Mouse (Mus musculus) MEL (cell line): ENCODE data around the gene N4bp1. TPM values are rescaled to one million over a fixed set of nuclear protein-coding genes. Genes with fewer than 3 reads are reported as not detected.

ENCODE experiments used
- DNase-seq: peaks from one replicate; pipeline ENCODE4 v3.0.0; 2011; ENCODE audit warnings: low read depth, low spot score
- H3K27ac ChIP-seq: 2 replicates; pipeline ENCODE4 v1.5.1; 2012; ENCODE audit warnings: low read depth, mild to moderate bottlenecking, control low read depth, low read length, moderate library complexity; ENCODE audit not compliant: control insufficient read depth
- H3K27me3 ChIP-seq, 2 experiments: fragments of 150-350 bp in 1 of 2; sonication (generic) in 1 of 2; 2 replicates each; pipeline ENCODE4 v1.6.1; 2012; ENCODE audit warnings: low read length in 2 of 2, mild to moderate bottlenecking in 2 of 2, improper control_type of control experiment in 1 of 2, moderate library complexity in 1 of 2; ENCODE audit not compliant: insufficient read depth in 2 of 2, control insufficient read depth in 1 of 2
- H3K36me3 ChIP-seq, 2 experiments: 2 replicates each; pipeline ENCODE4 v1.6.1; 2012 to 2014; ENCODE audit warnings: low read length in 2 of 2, improper control_type of control experiment in 1 of 2, inconsistent platforms in 1 of 2, mild to moderate bottlenecking in 1 of 2; ENCODE audit not compliant: insufficient read depth in 2 of 2, control insufficient read depth in 1 of 2
- H3K4me1 ChIP-seq, 2 experiments: fragments of 150-350 bp in 1 of 2; sonication (generic) in 1 of 2; 2 replicates each; pipeline ENCODE4 v1.6.1; 2012; ENCODE audit warnings: low read length in 2 of 2, improper control_type of control experiment in 1 of 2, mild to moderate bottlenecking in 1 of 2; ENCODE audit not compliant: insufficient read depth in 2 of 2, control insufficient read depth in 1 of 2
- H3K4me3 ChIP-seq, 2 experiments: fragments of 150-350 bp in 1 of 2; sonication (generic) in 1 of 2; 2 replicates each; pipeline ENCODE4 v1.5.1; 2012; ENCODE audit warnings: low read depth in 2 of 2, low read length in 2 of 2, mild to moderate bottlenecking in 2 of 2, moderate library complexity in 2 of 2, control low read depth in 1 of 2, improper control_type of control experiment in 1 of 2; ENCODE audit not compliant: control insufficient read depth in 1 of 2, insufficient read depth in 1 of 2
- H3K79me2 ChIP-seq: 2 replicates; pipeline ENCODE4 v1.6.1; 2012; ENCODE audit warnings: mild to moderate bottlenecking, low read length, moderate library complexity; ENCODE audit not compliant: control insufficient read depth, poor library complexity, insufficient read depth
- H3K9ac ChIP-seq: 2 replicates; pipeline ENCODE4 v1.6.1; 2012; ENCODE audit warnings: low read depth, mild to moderate bottlenecking, control low read depth, low read length, moderate library complexity; ENCODE audit not compliant: control insufficient read depth, poor library complexity, severe bottlenecking
- H3K9me3 ChIP-seq: fragments of 150-350 bp; sonication (generic); replicated peaks from 2 replicates; pipeline ENCODE4 v1.6.1; 2012; ENCODE audit warnings: mild to moderate bottlenecking, low read length, improper control_type of control experiment, moderate library complexity; ENCODE audit not compliant: insufficient read depth
- CTCF ChIP-seq, 3 experiments: IDR thresholded peaks in 2 of 3; conservative IDR thresholded peaks in 1 of 3; 2 replicates each; pipeline ENCODE4 v1.5.1; 2011 to 2012; ENCODE audit warnings: low read length in 3 of 3, low read depth in 2 of 3, mild to moderate bottlenecking in 2 of 3, improper control_type of control experiment in 1 of 3, inconsistent platforms in 1 of 3, mixed read lengths in 1 of 3, moderate library complexity in 1 of 3; ENCODE audit not compliant: control insufficient read depth in 1 of 3, insufficient read depth in 1 of 3, poor library complexity in 1 of 3, severe bottlenecking in 1 of 3
- EP300 ChIP-seq, 2 experiments: IDR thresholded peaks; 2 replicates each; pipeline ENCODE4 v1.6.1; 2011; ENCODE audit warnings: improper control_type of control experiment in 2 of 2, low read length in 2 of 2, low read depth in 1 of 2, mild to moderate bottlenecking in 1 of 2
- ETS1 ChIP-seq: IDR thresholded peaks from 2 replicates; pipeline ENCODE4 v1.6.1; 2012; ENCODE audit warnings: low read depth, mild to moderate bottlenecking, inconsistent platforms, low read length, improper control_type of control experiment, moderate library complexity
- GATA1 ChIP-seq: IDR thresholded peaks from 2 replicates; pipeline ENCODE4 v1.6.1; 2011; ENCODE audit warnings: low read depth, low read length, improper control_type of control experiment
- JUND ChIP-seq: IDR thresholded peaks from 2 replicates; pipeline ENCODE4 v1.6.1; 2011; ENCODE audit warnings: low read depth, mild to moderate bottlenecking, improper control_type of control experiment, low read length
- MAFK ChIP-seq: IDR thresholded peaks from 2 replicates; pipeline ENCODE4 v1.6.1; 2011; ENCODE audit warnings: low read depth, mild to moderate bottlenecking, low read length, improper control_type of control experiment, borderline replicate concordance
- MAX ChIP-seq: IDR thresholded peaks from 2 replicates; pipeline ENCODE4 v1.6.1; 2011; ENCODE audit warnings: low read length, improper control_type of control experiment
- MYC ChIP-seq: IDR thresholded peaks from 2 replicates; pipeline ENCODE4 v1.6.1; 2011; ENCODE audit warnings: low read depth, mild to moderate bottlenecking, low read length, improper control_type of control experiment, moderate library complexity
- NELFE ChIP-seq: IDR thresholded peaks from 2 replicates; pipeline ENCODE4 v1.6.1; 2011; ENCODE audit warnings: low read depth, low read length, improper control_type of control experiment
- POLR2AphosphoS5 ChIP-seq: IDR thresholded peaks from 2 replicates; pipeline ENCODE4 v1.6.1; 2012; ENCODE audit warnings: low read depth, borderline replicate concordance, mild to moderate bottlenecking, inconsistent platforms, low read length, moderate library complexity, mixed read lengths
- TCF12 ChIP-seq: IDR thresholded peaks from 2 replicates; pipeline ENCODE4 v1.6.1; 2014; ENCODE audit warnings: low read depth, mild to moderate bottlenecking, inconsistent platforms, low read length, improper control_type of control experiment, moderate library complexity
- UBTF ChIP-seq: IDR thresholded peaks from 2 replicates; pipeline ENCODE4 v1.6.1; 2012; ENCODE audit warnings: low read depth, mild to moderate bottlenecking, inconsistent platforms, low read length, improper control_type of control experiment, moderate library complexity, borderline replicate concordance; ENCODE audit not compliant: insufficient read depth
- USF2 ChIP-seq, 2 experiments: IDR thresholded peaks; 2 replicates each; pipeline ENCODE4 v1.6.1; 2011 to 2012; ENCODE audit warnings: improper control_type of control experiment in 2 of 2, low read length in 2 of 2, borderline replicate concordance in 1 of 2, inconsistent platforms in 1 of 2, low read depth in 1 of 2, mild to moderate bottlenecking in 1 of 2; ENCODE audit not compliant: insufficient read depth in 1 of 2
- ZKSCAN1 ChIP-seq: IDR thresholded peaks from 2 replicates; pipeline ENCODE4 v1.6.1; 2012; ENCODE audit warnings: low read depth, mild to moderate bottlenecking, inconsistent platforms, low read length, improper control_type of control experiment, moderate library complexity
- polyA plus RNA-seq, 2 experiments: library from polyadenylated mRNA; stranded (reverse) in 1 of 2; unstranded in 1 of 2; fragments of >175 nt in 1 of 2; fragments of >200 nt in 1 of 2; gene quantifications; 2 replicates each; pipeline versions ENCODE4 v1.2.1 to v1.2.4; 2012; ENCODE audit warnings: low replicate concordance in 2 of 2, low read depth in 1 of 2; ENCODE audit not compliant: insufficient read length in 2 of 2, insufficient read depth in 1 of 2, missing spikeins in 1 of 2
- total RNA-seq: library from RNA; depleted of rRNA; stranded (reverse); fragments of 300-350 nt; gene quantifications from 2 replicates; pipeline ENCODE4 v1.2.3, GENCODE M21; 2012

N4bp1 gene
- total and polyA plus RNA-seq, 3 experiments = 13.4 to 24.0 TPM; not detected in 1

DNA sequence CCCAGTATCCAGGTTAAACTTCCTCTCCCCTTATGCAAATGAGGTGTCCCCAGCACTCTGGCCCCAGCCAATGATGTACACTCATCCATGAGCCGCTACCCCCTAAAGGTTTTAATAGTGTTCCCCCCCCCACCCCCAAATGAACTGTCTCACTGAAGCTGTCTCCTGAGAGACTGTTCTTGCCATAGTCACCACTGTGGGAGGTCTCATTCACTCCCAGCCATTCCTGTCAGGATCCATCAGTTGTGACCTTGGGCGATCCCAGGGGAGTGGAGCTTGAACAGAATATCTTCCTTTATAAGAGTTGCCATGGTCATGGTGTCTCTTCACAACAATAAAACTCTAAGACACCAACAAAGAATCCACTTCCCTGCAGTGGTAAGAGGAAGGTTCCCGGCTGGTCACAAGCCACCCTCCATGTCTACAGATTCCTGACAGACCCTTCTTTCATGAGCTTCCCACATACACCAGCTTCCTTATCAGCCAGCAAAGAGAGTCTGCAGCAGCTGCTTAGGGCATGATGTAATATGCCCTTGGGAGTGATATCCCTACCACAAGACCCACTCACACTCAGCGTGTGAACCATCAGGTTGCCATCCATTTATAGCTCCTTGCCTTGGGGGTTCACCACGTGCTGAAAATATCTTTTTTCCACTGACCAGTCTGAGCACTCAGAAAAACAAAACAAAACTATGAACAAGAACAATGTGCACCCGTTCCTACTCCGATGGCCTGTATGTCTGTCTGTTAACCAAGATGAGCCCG lies 50.4 kb downstream of the N4bp1 start:
- peaks cover 5 to 11% of the 10 kb centered on the region in 2 experiments; a peak in 3 of 4 replicates for H3K4me1 ChIP-seq
- no peak for DNase-seq
- TF ChIP-seq ETS1 (peak; percentile 79), EP300 (IDR thresholded peaks at IDR 0.05; ENCODE audit: low read depth in 1 of 2, low read length in 2 of 2) (no peak), TCF12 (0 out of 2 replicates have a peak, but pooled peaks have one; percentile 12)
- H3K9ac ChIP-seq = no peak overlapping the region
- no peaks in the 10 kb centered on the region for H3K9me3 ChIP-seq
- H3K36me3 ChIP-seq = peaks cover 0 to 4% of the 10 kb centered on the region in 2 experiments; a peak in 2 of 4 replicates
- H3K27ac ChIP-seq = no peak overlapping the region
- no peaks in the 10 kb centered on the region for H3K27me3 ChIP-seq
- no peak overlapping the region for H3K4me3 ChIP-seq
- no peaks in the 10 kb centered on the region for H3K79me2 ChIP-seq

DNA sequence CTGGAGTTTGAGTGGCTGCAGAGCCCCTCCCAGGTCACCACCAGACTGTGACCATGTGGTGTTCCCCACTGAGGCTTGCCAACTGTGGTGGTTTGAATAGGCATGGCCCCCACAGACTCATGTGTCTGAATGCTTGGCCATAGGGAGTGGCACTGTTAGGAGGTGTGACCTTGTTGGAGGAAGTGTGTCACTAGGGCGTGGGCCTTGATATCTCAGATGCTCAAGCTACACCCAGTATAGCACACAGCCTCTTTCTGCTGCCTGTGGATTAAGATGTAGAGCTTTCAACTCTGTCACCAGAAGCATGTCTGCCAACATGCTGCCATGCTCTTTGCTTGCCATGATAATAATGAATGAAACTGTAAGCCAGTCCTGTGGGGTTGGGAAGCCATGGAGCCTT lies 51.1 kb downstream of the N4bp1 start:
- peaks cover 5 to 11% of the 10 kb centered on the region in 2 experiments; a peak in 3 of 4 replicates for H3K4me1 ChIP-seq
- no peaks in the 10 kb centered on the region for H3K9me3 ChIP-seq
- no peak for TF ChIP-seq JUND
- TF ChIP-seq MYC = no peak
- no peak for TF ChIP-seq USF2 (IDR thresholded peaks at IDR 0.05; ENCODE audit: borderline replicate concordance in 1 of 2, insufficient read depth in 1 of 2, low read depth in 1 of 2, low read length in 2 of 2)
- no peak for TF ChIP-seq MAFK
- TF ChIP-seq ETS1 = no peak
- no peak for TF ChIP-seq POLR2AphosphoS5
- TF ChIP-seq GATA1 = no peak
- TF ChIP-seq ZKSCAN1 = no peak
- no peak for TF ChIP-seq TCF12
- TF ChIP-seq CTCF (IDR thresholded peaks at IDR 0.05 in 2 of 3, conservative IDR thresholded peaks at IDR 0.05 in 1 of 3; ENCODE audit: control insufficient read depth in 1 of 3, insufficient read depth in 1 of 3, low read depth in 2 of 3, low read length in 3 of 3, poor library complexity in 1 of 3, severe bottlenecking in 1 of 3) = no peak
- no peak for TF ChIP-seq MAX
- no peak for TF ChIP-seq NELFE
- no peak for TF ChIP-seq UBTF
- no peak overlapping the region for H3K9ac ChIP-seq
- DNase-seq = peak; percentile 25
- peaks cover 0 to 4% of the 10 kb centered on the region in 2 experiments; a peak in 2 of 4 replicates for H3K36me3 ChIP-seq
- H3K79me2 ChIP-seq = no peaks in the 10 kb centered on the region
- H3K27me3 ChIP-seq = no peaks in the 10 kb centered on the region
- no peak overlapping the region for H3K4me3 ChIP-seq
- H3K27ac ChIP-seq = no peak overlapping the region
